Mouse (Mus musculus) small intestine, adult 2 months (tissue): ENCODE measurements at regions not wholly inside any gene's neighbourhood (a gene's known extent, or its start where the extent isn't known, plus 50 kb on each side); places are given as distances from the start of the nearest gene placed in this dataset.

Source experiments
- H3K27ac ChIP-seq: fragments of 200-500 bp; 2 replicates; pipeline ENCODE4 v1.5.1; 2012; ENCODE audit warnings: low read depth, low read length, control low read depth, inconsistent platforms; ENCODE audit not compliant: insufficient read depth
- H3K27me3 ChIP-seq: fragments of 200-500 bp; 2 replicates; pipeline ENCODE4 v1.6.1; 2012; ENCODE audit warnings: mild to moderate bottlenecking, moderate library complexity, low read length, inconsistent platforms; ENCODE audit not compliant: control insufficient read depth, insufficient read depth
- H3K36me3 ChIP-seq: fragments of 200-500 bp; 2 replicates; pipeline ENCODE4 v1.6.1; 2012; ENCODE audit warnings: mild to moderate bottlenecking, low read length, control low read depth, inconsistent platforms; ENCODE audit not compliant: control insufficient read depth, insufficient read depth
- H3K4me1 ChIP-seq: fragments of 200-500 bp; 2 replicates; pipeline ENCODE4 v1.6.1; 2012; ENCODE audit warnings: low read length, inconsistent platforms, mixed read lengths; ENCODE audit not compliant: control insufficient read depth, insufficient read depth, insufficient read length
- H3K4me3 ChIP-seq: fragments of 200-500 bp; 2 replicates; pipeline ENCODE4 v1.5.1; 2012; ENCODE audit warnings: low read depth, mild to moderate bottlenecking, control low read depth, inconsistent platforms, low read length, moderate library complexity
- CTCF ChIP-seq: fragments of 200-500 bp; IDR thresholded peaks from 2 replicates; pipeline ENCODE4 v1.5.1; 2012; ENCODE audit warnings: low read depth, mild to moderate bottlenecking, control low read depth, inconsistent platforms, low read length, moderate library complexity, mixed read lengths; ENCODE audit not compliant: insufficient replicate concordance, insufficient read length; ENCODE audit errors: extremely low read depth
- POLR2A ChIP-seq: fragments of 200-500 bp; IDR thresholded peaks from 2 replicates; pipeline ENCODE4 v1.6.1; 2012; ENCODE audit warnings: low read depth, mild to moderate bottlenecking, control low read depth, inconsistent platforms, low read length, moderate library complexity
- WGBS: fragments of 180-500 bp; shearing (Covaris S2); methylation state at CpG from one replicate; pipeline ENCODE4 v1.1.7; 2018; 5-methylcytosine and 5-hydroxymethylcytosine counted together

GRCm38 (mm10) chr16:12753181-12753580 is 356.3 kb upstream of the Ercc4 start:
- H3K36me3 ChIP-seq, result no peaks in the 10 kb centered on the region
- 75% methylated on average over 3 of the region's 3 CpGs for WGBS
- no peaks in the 10 kb centered on the region for H3K4me1 ChIP-seq
- H3K27me3 ChIP-seq, result no peaks in the 10 kb centered on the region
- TF ChIP-seq CTCF (no peak), POLR2A (no peak)
- no peak overlapping the region for H3K4me3 ChIP-seq
- H3K27ac ChIP-seq, result no peak overlapping the region

GRCm38 (mm10) chr16:12754361-12754760 is 355.1 kb upstream of the Ercc4 start:
- Histone ChIP-seq H3K4me1 (no peaks in the 10 kb centered on the region), H3K4me3 (no peak overlapping the region), H3K36me3 (no peaks in the 10 kb centered on the region), H3K27me3 (no peaks in the 10 kb centered on the region), H3K27ac (no peak overlapping the region)
- no peak for TF ChIP-seq POLR2A
- TF ChIP-seq CTCF, result no peak

GRCm38 (mm10) chr16:12758594-12758993 is 350.9 kb upstream of the Ercc4 start:
- 85% methylated on average over 4 of the region's 4 CpGs for WGBS

GRCm38 (mm10) chr16:12764166-12764565 is 345.3 kb upstream of the Ercc4 start:
- no peaks in the 10 kb centered on the region for H3K27me3 ChIP-seq
- no peaks in the 10 kb centered on the region for H3K4me1 ChIP-seq
- H3K36me3 ChIP-seq, result no peaks in the 10 kb centered on the region
- H3K27ac ChIP-seq, result no peak overlapping the region
- no peak overlapping the region for H3K4me3 ChIP-seq
- TF ChIP-seq CTCF (no peak), POLR2A (no peak)
- WGBS, result 88% methylated on average over 1 of the region's 1 CpGs

More at GRCm38 (mm10) chr16:12758594-12758993, 350.9 kb upstream of the Ercc4 start:
- Histone ChIP-seq H3K36me3 (no peaks in the 10 kb centered on the region), H3K27me3 (no peaks in the 10 kb centered on the region), H3K4me3 (no peak overlapping the region), H3K4me1 (no peaks in the 10 kb centered on the region), H3K27ac (no peak overlapping the region)
- TF ChIP-seq CTCF (0 out of 2 replicates have a peak, but pooled peaks have one; percentile 3), POLR2A (no peak)

GRCm38 (mm10) chr16:12764608-12765007 is 344.9 kb upstream of the Ercc4 start:
- H3K4me1 ChIP-seq, result no peaks in the 10 kb centered on the region
- H3K27me3 ChIP-seq, result no peaks in the 10 kb centered on the region
- TF ChIP-seq CTCF (no peak), POLR2A (no peak)
- no peaks in the 10 kb centered on the region for H3K36me3 ChIP-seq
- 80% methylated on average over 1 of the region's 1 CpGs for WGBS
- H3K4me3 ChIP-seq, result no peak overlapping the region
- no peak overlapping the region for H3K27ac ChIP-seq

- H3K36me3 ChIP-seq, result no peaks in the 10 kb centered on the region
- H3K4me1 ChIP-seq, result no peaks in the 10 kb centered on the region
- 86% methylated on average over 7 of the region's 7 CpGs for WGBS
- H3K27me3 ChIP-seq, result no peaks in the 10 kb centered on the region
- no peak overlapping the region for H3K4me3 ChIP-seq
- no peak overlapping the region for H3K27ac ChIP-seq
- TF ChIP-seq POLR2A, result no peak
- no peak for TF ChIP-seq CTCF
These were observed 342.6 kb upstream of the Ercc4 start for GRCm38 (mm10) chr16:12766846-12767245.

GRCm38 (mm10) chr16:12768161-12768895 is 341.2 kb upstream of the Ercc4 start:
- Histone ChIP-seq H3K27ac (no peak overlapping the region), H3K4me3 (no peak overlapping the region), H3K36me3 (no peaks in the 10 kb centered on the region), H3K4me1 (no peaks in the 10 kb centered on the region), H3K27me3 (no peaks in the 10 kb centered on the region)
- TF ChIP-seq POLR2A (no peak), CTCF (no peak)
- 83% methylated on average over 2 of the region's 2 CpGs for WGBS
